Mouse (Mus musculus) myocyte (in vitro differentiated cells): ENCODE data around the gene 4921524J17Rik. TPM values are rescaled to one million over a fixed set of nuclear protein-coding genes. Genes with fewer than 3 reads are reported as not detected.

Experiments
- H3K27me3 ChIP-seq: one replicate; pipeline ENCODE4 v1.6.1; 2011; ENCODE audit not compliant: control insufficient read depth, insufficient read depth, insufficient read length
- H3K36me3 ChIP-seq: one replicate; pipeline ENCODE4 v1.6.1; 2011; ENCODE audit not compliant: control insufficient read depth, insufficient read depth
- H3K4me2 ChIP-seq: one replicate; pipeline ENCODE4 v1.6.1; 2011; ENCODE audit warnings: low read depth, control low read depth
- H3K4me3 ChIP-seq: one replicate; pipeline ENCODE4 v1.5.1; 2011; ENCODE audit warnings: mild to moderate bottlenecking, control low read depth, moderate library complexity
- H3K79me2 ChIP-seq: one replicate; pipeline ENCODE4 v1.6.1; 2011; ENCODE audit not compliant: control insufficient read depth, insufficient read depth
- H3ac ChIP-seq: one replicate; pipeline ENCODE4 v1.6.1; 2011; ENCODE audit not compliant: control insufficient read depth, insufficient read length
- CEBPB ChIP-seq: IDR thresholded peaks from 2 replicates; pipeline ENCODE4 v1.6.1; 2011; ENCODE audit warnings: mild to moderate bottlenecking, moderate library complexity; ENCODE audit not compliant: poor library complexity, insufficient read depth, severe bottlenecking
- E2F4 ChIP-seq: IDR thresholded peaks from one replicate; pipeline ENCODE4 v1.6.1; 2011; ENCODE audit warnings: mild to moderate bottlenecking, control low read depth, moderate library complexity; ENCODE audit not compliant: insufficient read depth
- MAX ChIP-seq: IDR thresholded peaks from one replicate; pipeline ENCODE4 v1.6.1; 2011; ENCODE audit warnings: low read depth, mild to moderate bottlenecking, control low read depth
- MYOD1 ChIP-seq, 3 experiments: IDR thresholded peaks; one replicate each; pipeline ENCODE4 v1.6.1; 2011; ENCODE audit warnings: control low read depth in 2 of 3, low read depth in 2 of 3, mild to moderate bottlenecking in 2 of 3, moderate library complexity in 1 of 3; ENCODE audit not compliant: insufficient read length in 2 of 3, control insufficient read depth in 1 of 3
- MYOG ChIP-seq, 3 experiments: IDR thresholded peaks; one replicate each; pipeline ENCODE4 v1.6.1; 2011; ENCODE audit warnings: control low read depth in 2 of 3, low read depth in 2 of 3, mild to moderate bottlenecking in 2 of 3; ENCODE audit not compliant: insufficient read length in 2 of 3, control insufficient read depth in 1 of 3, insufficient read depth in 1 of 3
- POLR2A ChIP-seq: IDR thresholded peaks from one replicate; pipeline ENCODE4 v1.6.1; 2011; ENCODE audit warnings: low read depth, mild to moderate bottlenecking, control low read depth, moderate library complexity; ENCODE audit not compliant: insufficient read length
- POLR2AphosphoS2 ChIP-seq: IDR thresholded peaks from one replicate; pipeline ENCODE4 v1.6.1; 2011; ENCODE audit warnings: low read depth, control low read depth; ENCODE audit not compliant: insufficient read length
- REST ChIP-seq: IDR thresholded peaks from one replicate; pipeline ENCODE4 v1.6.1; 2011; ENCODE audit warnings: mild to moderate bottlenecking, control low read depth, moderate library complexity; ENCODE audit not compliant: insufficient read depth, insufficient read length
- SRF ChIP-seq: IDR thresholded peaks from one replicate; pipeline ENCODE4 v1.6.1; 2011; ENCODE audit warnings: low read depth; ENCODE audit not compliant: control insufficient read depth, insufficient read length
- TCF12 ChIP-seq: IDR thresholded peaks from one replicate; pipeline ENCODE4 v1.6.1; 2011; ENCODE audit warnings: mild to moderate bottlenecking, control low read depth; ENCODE audit not compliant: poor library complexity, insufficient read depth, severe bottlenecking
- TCF3 ChIP-seq: IDR thresholded peaks from one replicate; pipeline ENCODE4 v1.6.1; 2011; ENCODE audit warnings: low read depth, control low read depth; ENCODE audit not compliant: insufficient read length
- USF1 ChIP-seq: IDR thresholded peaks from one replicate; pipeline ENCODE4 v1.6.1; 2011; ENCODE audit warnings: low read depth, mild to moderate bottlenecking, control low read depth, moderate library complexity
- polyA plus RNA-seq: library from polyadenylated mRNA; unstranded; fragments of >200 nt; fragmentation: generic; extraction: Trizol; gene quantifications from one replicate; pipeline ENCODE4 v1.2.1, GENCODE M21; 2012; ENCODE audit warnings: missing spikeins

The 4921524J17Rik gene
- polyA plus RNA-seq, 1 experiment, result 12.3 TPM

DNA sequence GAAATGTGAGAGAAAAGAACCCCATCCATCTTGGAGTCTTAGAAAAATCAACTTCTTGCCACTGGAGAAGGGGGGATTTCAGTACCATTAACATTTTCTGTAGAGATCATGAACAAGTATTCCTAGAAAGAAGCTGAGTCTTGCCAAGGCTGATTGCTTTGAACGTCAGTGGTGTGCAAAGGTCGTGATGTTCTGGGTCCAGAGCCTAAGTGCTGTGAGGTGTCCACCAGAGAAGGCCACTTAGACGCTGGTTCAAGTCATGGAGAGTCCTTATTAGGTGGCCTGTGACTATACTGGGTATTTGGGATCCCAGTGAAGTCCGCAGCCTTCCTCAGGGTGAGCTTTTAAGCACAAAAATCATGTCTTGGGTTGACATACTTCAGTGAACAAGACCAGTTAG, 33.4 kb upstream of the 4921524J17Rik start:
- TF ChIP-seq MAX (no peak), POLR2A (no peak), TCF12 (no peak)
- Histone ChIP-seq H3K36me3 (no peaks in the 10 kb centered on the region), H3K4me2 (no peak overlapping the region), H3K4me3 (no peak overlapping the region), H3K27me3 (no peaks in the 10 kb centered on the region), H3K79me2 (no peaks in the 10 kb centered on the region), H3ac (no peak overlapping the region)

- Histone ChIP-seq H3K4me2 (no peak overlapping the region), H3K27me3 (no peaks in the 10 kb centered on the region), H3K4me3 (no peak overlapping the region), H3ac (no peak overlapping the region), H3K79me2 (no peaks in the 10 kb centered on the region), H3K36me3 (no peaks in the 10 kb centered on the region)
- TF ChIP-seq TCF3 (no peak), USF1 (no peak), SRF (no peak), POLR2AphosphoS2 (no peak), REST (no peak), MYOG (IDR thresholded peaks at IDR 0.05; ENCODE audit: control insufficient read depth in 1 of 3, insufficient read depth in 1 of 3, insufficient read length in 2 of 3, low read depth in 2 of 3) (no peak), MYOD1 (IDR thresholded peaks at IDR 0.05; ENCODE audit: control insufficient read depth in 1 of 3, insufficient read length in 2 of 3, low read depth in 2 of 3) (no peak), CEBPB (no peak), TCF12 (no peak), POLR2A (no peak), E2F4 (no peak), MAX (no peak)
Observed at GRCm38 (mm10) chr8:85464316-85464715, 31.7 kb upstream of the 4921524J17Rik start.

DNA sequence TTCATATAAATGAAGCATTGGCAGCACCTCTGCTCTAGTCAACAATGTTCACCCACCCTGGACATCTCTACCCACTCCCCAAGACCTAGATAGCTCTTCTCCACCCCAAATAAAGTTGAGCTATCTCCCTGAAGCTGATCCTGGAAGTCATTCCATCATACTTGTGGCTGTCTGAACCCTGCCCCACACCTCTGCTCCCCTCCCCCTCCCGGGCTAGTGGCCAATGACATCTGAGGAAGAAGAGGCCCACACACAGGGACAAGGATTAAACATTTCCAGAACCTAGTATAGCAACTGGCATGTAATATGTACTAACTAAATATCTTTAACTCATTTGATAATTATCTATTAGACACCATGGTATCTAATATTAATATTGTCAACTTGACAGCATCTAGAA, 29.8 kb upstream of the 4921524J17Rik start:
- Histone ChIP-seq H3K27me3 (no peaks in the 10 kb centered on the region), H3K4me3 (no peak overlapping the region), H3ac (no peak overlapping the region), H3K36me3 (no peaks in the 10 kb centered on the region), H3K79me2 (no peaks in the 10 kb centered on the region), H3K4me2 (no peak overlapping the region)
- TF ChIP-seq MYOD1 (IDR thresholded peaks at IDR 0.05; ENCODE audit: control insufficient read depth in 1 of 3, insufficient read length in 2 of 3, low read depth in 2 of 3) (no peak), USF1 (no peak), E2F4 (no peak), POLR2AphosphoS2 (no peak), POLR2A (no peak), SRF (no peak), TCF3 (no peak), REST (no peak)

- H3K4me2 ChIP-seq, result no peak overlapping the region
- H3K79me2 ChIP-seq, result no peaks in the 10 kb centered on the region
- no peak overlapping the region for H3ac ChIP-seq
- H3K27me3 ChIP-seq, result no peaks in the 10 kb centered on the region
- no peaks in the 10 kb centered on the region for H3K36me3 ChIP-seq
- no peak overlapping the region for H3K4me3 ChIP-seq
- TF ChIP-seq POLR2A, result no peak
- TF ChIP-seq TCF3, result no peak
- TF ChIP-seq MYOD1 (IDR thresholded peaks at IDR 0.05; ENCODE audit: control insufficient read depth in 1 of 3, insufficient read length in 2 of 3, low read depth in 2 of 3), result no peak
- no peak for TF ChIP-seq REST
- TF ChIP-seq TCF12, result no peak
- TF ChIP-seq E2F4, result no peak
- no peak for TF ChIP-seq MYOG (IDR thresholded peaks at IDR 0.05; ENCODE audit: control insufficient read depth in 1 of 3, insufficient read depth in 1 of 3, insufficient read length in 2 of 3, low read depth in 2 of 3)
- TF ChIP-seq CEBPB, result no peak
- no peak for TF ChIP-seq POLR2AphosphoS2
- TF ChIP-seq USF1, result no peak
- no peak for TF ChIP-seq SRF
- TF ChIP-seq MAX, result no peak
Observed at GRCm38 (mm10) chr8:85461377-85461776, 28.7 kb upstream of the 4921524J17Rik start.

GRCm38 (mm10) chr8:85460804-85461203, 28.2 kb upstream of the 4921524J17Rik start:
- no peak overlapping the region for H3K4me2 ChIP-seq
- no peaks in the 10 kb centered on the region for H3K36me3 ChIP-seq
- no peaks in the 10 kb centered on the region for H3K79me2 ChIP-seq
- no peak for TF ChIP-seq MYOG (IDR thresholded peaks at IDR 0.05; ENCODE audit: control insufficient read depth in 1 of 3, insufficient read depth in 1 of 3, insufficient read length in 2 of 3, low read depth in 2 of 3)
- TF ChIP-seq REST, result no peak
- no peak for TF ChIP-seq USF1
- no peak for TF ChIP-seq POLR2AphosphoS2
- no peak for TF ChIP-seq TCF3
- no peak for TF ChIP-seq MAX
- no peak for TF ChIP-seq TCF12
- no peak for TF ChIP-seq MYOD1 (IDR thresholded peaks at IDR 0.05; ENCODE audit: control insufficient read depth in 1 of 3, insufficient read length in 2 of 3, low read depth in 2 of 3)
- no peak for TF ChIP-seq CEBPB
- TF ChIP-seq SRF, result no peak
- no peak for TF ChIP-seq E2F4
- no peak for TF ChIP-seq POLR2A
- no peaks in the 10 kb centered on the region for H3K27me3 ChIP-seq
- H3ac ChIP-seq, result no peak overlapping the region
- no peak overlapping the region for H3K4me3 ChIP-seq
